Mouse (Mus musculus): ENCODE data around the gene Itpka.

Gene Itpka

DNA sequence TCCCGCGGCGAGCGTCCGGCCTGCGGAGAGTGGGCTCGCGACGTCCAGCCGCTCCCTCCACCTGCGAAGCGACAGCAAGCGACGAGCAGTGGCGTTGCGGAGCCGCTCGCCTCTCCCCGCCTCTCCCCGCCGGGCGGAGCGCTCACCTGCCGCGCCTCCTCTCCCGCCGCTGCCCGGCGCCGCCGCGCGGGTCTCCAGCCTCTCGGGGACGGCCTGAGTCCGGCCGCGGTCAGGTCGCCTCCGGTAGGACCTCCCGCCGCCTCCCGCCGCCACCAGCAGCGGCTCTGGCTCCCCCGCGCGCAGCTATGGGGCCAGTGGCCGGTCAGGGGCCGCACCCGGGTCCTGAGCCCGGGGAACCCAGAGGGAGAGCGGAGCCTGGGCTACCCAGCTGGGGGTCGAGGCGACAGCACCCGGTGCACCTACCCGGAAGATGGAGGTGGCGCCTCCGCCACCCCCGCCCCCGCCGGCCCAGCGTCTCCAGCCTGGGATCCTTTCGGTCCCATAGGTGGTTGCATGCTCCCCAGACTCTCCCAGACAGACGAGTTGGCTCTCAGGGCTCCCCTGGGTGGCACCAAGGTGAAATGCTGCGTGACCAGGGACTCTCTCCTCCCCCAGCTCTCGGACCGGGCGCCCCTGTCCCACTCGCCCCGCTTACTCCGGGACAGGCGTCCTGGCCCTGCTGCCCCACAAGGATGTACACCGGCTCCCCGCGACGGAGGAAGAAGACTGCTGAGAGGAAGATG is 16.1 kb downstream of the Itpka start:
- peak; percentile 53 for DNase-seq

DNA sequence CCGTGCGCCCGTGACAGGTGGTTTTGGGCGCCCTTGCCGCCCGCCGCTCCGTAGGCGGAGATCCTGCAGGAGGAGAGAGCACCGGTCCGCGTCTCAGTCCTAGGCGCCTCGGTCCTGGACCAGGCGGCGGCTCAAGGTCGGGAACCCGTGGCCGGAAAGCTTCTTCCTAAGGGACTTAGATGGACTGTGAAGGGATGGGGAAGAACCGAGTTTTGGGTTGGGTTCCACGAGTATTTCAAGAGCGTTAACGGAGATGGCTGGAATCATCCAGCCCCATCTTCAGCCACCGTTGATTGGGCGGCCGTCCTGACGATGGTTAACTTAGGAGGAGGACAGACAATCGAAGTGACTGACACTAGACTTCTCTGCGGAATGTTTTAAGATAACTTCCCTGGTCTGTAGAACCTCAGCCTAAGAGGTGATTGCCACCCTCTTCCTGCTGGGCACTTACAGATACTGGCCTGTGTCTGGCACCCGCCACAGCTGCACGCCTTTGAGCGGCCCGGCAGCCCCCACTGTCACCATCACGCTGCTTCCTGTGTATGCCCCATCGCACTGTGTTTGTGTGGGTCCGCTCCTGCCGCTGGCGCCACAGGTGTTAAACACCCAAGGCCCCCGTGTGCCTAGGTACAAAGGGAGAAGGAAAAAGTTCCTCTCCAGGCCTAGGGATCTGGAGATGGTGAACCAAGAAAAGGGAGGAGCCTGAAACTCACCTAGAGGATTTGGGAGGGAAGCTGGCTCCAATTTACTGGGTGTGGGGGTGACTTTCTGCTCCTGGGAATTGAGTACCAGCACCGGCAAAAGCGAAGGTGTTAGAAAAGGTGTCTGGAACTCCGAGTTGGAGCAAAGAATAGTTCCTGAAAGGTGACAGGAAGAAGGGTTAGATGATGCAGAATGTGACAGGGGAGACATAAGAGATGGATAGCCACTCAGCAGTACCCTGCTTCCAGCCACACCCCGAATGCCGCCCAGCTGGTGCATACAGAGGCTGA is 17.0 kb downstream of the Itpka start:
- no peak for DNase-seq

DNA sequence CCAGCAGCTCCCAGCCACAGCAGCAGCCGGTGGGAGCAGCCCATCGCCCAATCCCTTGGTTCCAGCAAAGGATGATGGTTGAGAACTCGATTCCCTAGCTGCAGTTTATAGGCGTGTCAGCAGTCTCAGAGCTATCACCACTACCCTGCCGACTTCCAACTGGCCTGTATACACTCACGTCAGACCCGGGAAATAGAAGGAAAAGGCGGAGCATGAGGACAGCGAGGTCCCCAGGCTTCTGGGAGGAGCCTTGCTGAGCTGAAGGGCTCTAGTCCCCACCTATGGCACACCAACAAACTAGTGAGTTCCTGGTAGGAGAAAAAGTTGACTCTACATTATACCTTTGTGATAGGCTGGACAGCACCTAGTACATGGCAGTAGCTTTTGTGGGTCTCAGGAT is 18.1 kb downstream of the Itpka start, which contains the start of gene Ltk:
Gene Ltk, minus strand, starts transcription at position 181 of the 400 bp plus-strand sequence.
- no peak for DNase-seq

DNA sequence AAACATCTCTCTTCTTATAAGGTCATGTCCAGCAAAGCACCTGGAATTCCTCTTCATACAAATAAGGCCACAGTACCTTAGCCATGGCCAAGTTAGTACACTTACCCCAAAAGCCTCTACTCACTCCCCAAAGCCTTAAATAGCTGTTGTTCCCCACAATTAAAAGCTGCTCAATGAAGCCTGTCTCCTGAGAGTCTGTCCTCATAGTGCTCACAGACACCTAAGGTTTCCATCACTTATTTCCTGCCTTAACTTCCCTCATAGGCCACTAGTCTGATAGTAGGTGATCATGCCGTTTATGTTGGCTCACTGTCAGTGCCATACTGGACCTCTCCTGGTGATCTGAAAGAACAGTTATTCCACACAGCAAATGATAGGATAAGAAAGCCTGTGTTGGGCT is 20.1 kb downstream of the Itpka start:
- DNase-seq: no peak

DNA sequence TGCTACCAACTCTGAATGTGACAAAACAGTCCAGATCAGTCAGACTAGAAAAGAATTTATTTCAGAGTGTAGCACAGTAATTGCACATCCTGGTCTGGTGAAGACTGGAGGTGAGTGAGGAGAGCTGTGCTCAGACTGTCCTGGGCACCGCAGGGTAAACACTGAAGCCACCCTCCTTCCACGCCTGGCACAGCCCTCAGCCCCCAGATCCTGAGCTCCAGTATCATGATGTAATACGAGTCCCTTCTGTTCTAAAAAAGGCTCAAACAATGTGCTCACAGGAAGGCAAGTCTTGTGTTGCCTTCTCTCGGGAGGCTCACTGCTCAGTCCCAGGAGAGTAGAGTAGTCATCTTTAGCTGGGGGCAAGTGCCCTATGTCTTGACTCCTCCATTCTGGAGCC is 21.8 kb downstream of the Itpka start:
- no peak for DNase-seq

DNA sequence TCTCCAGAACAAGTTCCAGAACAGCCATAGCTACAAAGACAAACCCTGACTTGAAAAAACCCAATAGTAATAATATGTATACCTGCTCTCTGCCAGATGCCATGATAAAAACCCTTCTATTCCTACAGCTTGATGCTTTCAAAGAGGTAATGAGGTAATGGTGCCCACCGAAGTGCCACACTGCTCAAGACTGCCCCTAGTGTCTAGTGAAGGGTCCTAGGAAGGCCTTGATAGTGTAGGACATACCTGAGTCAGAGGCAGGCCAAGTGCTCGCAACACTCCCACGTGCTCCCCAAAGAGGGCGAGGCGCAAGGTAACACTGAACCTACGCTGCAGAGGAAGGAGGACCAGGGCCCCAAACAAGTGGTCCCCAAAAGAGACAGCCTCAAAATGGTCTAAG is 25.1 kb downstream of the Itpka start:
- DNase-seq: no peak

DNA sequence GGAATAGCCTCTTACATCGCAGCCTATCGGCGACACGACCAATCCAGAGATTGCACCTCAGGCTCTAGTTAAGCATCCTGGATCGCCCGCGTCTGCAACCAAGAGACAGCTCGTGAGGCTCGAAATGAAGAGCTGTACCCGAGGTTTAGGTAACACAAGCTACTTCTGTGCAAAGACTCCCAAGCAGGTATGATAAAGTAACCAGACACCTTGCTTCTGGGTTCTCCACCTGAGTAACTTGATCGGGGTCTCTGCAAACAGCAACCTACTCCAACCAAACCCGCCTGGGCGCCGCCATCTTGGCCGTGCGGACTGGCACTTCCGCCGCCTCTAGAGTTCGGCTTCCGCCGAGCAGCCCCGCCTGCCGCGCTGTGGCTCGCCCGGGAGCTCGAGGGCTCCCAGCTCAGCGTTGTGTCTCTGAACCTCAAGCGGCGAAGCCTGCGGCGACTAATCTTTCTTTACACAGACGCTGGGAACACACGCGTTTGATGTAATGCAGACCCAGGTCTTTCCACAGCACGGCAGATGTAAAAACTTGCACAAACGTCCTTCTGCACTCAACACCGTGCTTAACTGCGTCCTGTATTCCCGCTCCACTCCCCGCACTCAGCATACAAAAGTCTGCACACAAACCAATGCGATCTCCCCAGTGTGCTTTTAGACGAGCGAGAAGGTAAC is 45.2 kb downstream of the Itpka start, which contains the start of gene Rpap1:
Gene Rpap1, minus strand, starts transcription at position 332 of the 678 bp plus-strand sequence.
- peak; percentile 89 for DNase-seq

DNA sequence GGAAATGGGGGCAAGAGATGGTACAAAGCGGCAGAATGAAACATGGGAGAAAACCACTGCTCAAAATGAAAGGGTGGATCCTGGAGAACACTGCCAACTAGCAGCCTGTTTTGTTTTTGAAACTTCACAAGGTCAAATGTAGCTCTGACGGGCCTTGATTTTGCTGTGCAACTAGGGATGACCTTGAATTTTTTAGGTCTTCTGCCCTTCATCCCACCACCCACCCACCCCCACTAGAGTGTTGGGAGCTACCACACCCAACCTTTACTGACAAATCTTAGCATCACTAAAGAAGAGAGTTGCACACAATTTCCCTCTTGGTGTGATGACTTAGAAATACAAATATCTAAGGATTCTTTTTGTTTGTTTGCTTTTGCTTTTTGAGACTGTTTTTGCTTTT is 47.9 kb downstream of the Itpka start:
- no peak for DNase-seq

DNA sequence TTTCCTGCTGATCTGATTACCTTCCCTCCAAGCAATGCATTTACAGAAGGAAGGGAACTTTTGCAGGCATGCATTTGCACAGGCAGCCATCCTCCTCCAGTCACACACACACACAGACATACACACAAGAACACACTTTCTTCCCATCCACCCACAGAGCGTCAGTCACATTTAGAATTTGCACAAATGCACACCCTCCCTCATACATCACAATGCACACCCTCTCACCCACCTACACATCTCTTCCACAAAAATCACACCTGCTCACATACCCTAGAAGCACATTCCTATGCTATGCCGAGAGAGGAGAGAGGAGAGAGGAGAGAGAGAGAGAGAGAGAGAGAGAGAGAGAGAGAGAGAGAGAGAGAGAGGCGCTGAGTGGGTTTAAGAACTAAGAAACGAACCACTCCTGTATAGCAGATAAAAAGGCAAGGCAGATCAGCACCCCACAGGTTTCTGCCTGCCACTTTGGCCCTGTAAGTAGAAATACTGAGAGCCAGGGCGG is 55.2 kb downstream of the Itpka start, which contains the start of gene Tyro3:
Gene Tyro3, plus strand, starts transcription at position 455 of the 505 bp plus-strand sequence.
- no peak for DNase-seq

DNA sequence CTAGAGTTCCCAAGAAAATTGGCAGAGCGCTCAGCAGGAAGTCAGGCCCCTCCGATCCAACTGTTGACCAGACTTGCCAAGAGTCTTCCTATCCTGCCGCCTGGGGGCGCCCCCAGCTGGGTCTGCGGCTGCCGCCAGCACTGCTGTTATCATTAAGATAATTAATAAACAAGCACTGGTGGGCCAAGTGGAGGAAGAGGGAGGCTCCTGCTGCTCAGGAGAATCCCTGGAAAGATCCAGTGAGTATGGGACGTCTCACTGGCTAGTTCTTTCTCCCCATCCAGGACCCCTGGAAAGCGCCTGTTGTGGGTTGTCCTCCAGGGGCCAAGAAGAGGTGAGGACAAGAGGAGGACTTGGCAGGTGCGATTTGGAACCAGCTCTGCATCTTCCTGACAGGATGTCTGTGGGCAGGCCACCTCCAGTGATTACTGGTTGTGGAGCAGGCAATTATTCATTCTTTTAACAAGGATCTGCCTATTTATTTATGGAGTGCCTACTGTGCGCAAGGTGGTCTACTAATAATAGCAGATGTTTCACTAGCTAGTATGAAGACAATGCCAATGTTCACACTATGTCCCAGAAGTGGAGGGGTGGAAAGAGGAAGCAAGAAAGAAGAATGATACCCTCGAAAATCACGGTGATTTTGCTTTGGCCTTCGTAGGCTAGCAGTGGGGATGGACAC is 56.2 kb downstream of the Itpka start:
- peak; percentile 89 for DNase-seq

DNA sequence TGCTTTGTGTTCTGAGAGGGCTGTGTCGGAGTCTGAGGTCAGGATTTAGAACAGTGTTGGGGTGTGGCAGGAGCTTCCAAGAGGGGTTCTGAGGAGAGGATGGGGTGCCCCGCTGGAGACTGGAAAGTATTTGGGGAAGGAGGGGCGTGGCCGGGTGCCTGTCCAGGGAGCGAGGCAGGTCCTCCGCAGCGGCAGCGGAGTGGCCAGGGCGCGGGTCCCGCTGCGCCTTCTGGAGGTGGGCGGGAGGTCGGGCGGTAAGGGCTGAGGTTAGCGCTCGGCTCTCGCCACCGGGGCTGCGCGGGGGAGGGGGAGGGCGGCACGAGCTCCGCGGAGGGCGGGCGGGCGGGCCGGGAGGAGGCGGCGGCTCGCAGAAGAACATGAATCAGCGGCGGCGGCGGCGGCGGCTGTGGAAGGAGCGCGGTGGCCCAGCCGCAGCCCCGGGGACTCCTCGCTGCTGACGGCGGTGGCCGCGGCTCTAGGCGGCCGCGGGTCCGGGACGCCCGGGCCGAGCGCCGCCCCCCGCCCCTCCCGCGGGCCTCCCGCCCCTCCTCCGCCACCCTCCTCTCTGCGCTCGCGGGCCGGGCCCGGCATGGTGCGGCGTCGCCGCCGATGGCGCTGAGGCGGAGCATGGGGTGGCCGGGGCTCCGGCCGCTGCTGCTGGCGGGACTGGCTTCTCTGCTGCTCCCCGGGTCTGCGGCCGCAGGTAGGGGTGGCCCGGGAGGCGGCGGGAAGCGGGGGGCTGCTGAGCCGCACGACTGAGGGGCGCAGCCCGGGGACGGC is 57.2 kb downstream of the Itpka start:
- peak; percentile 70 for DNase-seq

DNA sequence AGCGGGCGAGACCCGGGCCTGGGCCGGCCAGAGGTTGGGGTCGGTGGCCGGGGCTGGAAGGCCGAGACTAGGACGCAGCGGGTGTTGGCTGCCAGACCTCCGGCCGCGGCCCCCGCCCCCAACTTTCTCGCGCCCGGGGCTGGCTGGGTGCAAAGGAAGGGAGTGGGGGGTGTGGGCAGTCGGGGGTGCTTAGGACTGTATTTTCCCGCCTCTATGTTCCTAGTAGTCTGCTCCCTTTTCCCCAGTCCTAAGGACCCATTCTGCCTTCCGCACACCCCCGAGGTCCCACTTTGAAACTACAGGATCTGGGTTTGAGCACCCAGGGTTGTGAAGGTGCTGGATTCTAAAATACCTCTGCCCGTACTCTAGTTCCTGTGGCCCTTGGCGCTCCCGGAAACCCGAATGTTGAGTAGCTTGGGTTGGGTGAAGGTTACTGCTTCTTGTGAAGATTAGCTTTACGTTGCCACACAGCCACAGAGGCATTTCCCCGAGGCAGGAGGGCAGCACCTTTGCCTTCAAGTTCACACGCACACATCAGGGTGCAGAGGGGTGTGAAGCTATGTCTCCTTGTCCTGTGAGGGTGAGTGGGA is 57.9 kb downstream of the Itpka start:
- DNase-seq: no peak
